Mouse (Mus musculus): ENCODE measurements at regions not wholly inside any gene's neighbourhood (a gene's known extent, or its start where the extent isn't known, plus 50 kb on each side); places are given as distances from the start of the nearest gene placed in this dataset.
A peak's percentile ranks its signal among the peaks of the same experiment; 100 is the strongest.

GRCm38 (mm10) chr6:66124292-66124691 is 171.9 kb downstream of the 4930544G11Rik start:
- WGBS = 88% methylated on average over 1 of the region's 1 CpGs

GRCm38 (mm10) chr6:66151786-66152185 is 199.4 kb downstream of the 4930544G11Rik start:
- no peaks in the 10 kb centered on the region for H3K9me3 ChIP-seq
- H3K4me3 ChIP-seq = no peak overlapping the region
- no peak overlapping the region for H3K4me2 ChIP-seq
- H3K27me3 ChIP-seq (replicated peaks) = no peaks in the 10 kb centered on the region
- no peaks in the 10 kb centered on the region for H3K4me1 ChIP-seq
- H3K36me3 ChIP-seq = no peaks in the 10 kb centered on the region
- H3K27ac ChIP-seq (replicated peaks) = no peak overlapping the region
- H3K9ac ChIP-seq = no peak overlapping the region
- no peak for ATAC-seq (ENCODE audit: extremely low read depth, insufficient number of reproducible peaks, low FRiP score, low TSS enrichment)
- 88% methylated on average over 3 of the region's 3 CpGs for WGBS

More at GRCm38 (mm10) chr6:66124292-66124691, 171.9 kb downstream of the 4930544G11Rik start:
- no peak overlapping the region for H3K4me2 ChIP-seq
- no peak overlapping the region for H3K9ac ChIP-seq
- ATAC-seq (ENCODE audit: extremely low read depth, insufficient number of reproducible peaks, low FRiP score, low TSS enrichment) = no peak
- no peak overlapping the region for H3K27ac ChIP-seq (replicated peaks)
- H3K9me3 ChIP-seq = no peaks in the 10 kb centered on the region
- H3K4me1 ChIP-seq = peaks cover 10% of the 10 kb centered on the region; the same call in 1 of the 2 replicates
- H3K36me3 ChIP-seq = no peaks in the 10 kb centered on the region
- H3K27me3 ChIP-seq (replicated peaks) = no peaks in the 10 kb centered on the region
- no peak overlapping the region for H3K4me3 ChIP-seq

GRCm38 (mm10) chr6:66154831-66155230 is 202.4 kb downstream of the 4930544G11Rik start:
- WGBS = 73% methylated on average over 2 of the region's 2 CpGs
- ATAC-seq (ENCODE audit: extremely low read depth, insufficient number of reproducible peaks, low FRiP score, low TSS enrichment) = no peak
- H3K36me3 ChIP-seq = no peaks in the 10 kb centered on the region
- H3K9me3 ChIP-seq = no peaks in the 10 kb centered on the region
- H3K4me1 ChIP-seq = no peaks in the 10 kb centered on the region
- no peak overlapping the region for H3K9ac ChIP-seq
- no peaks in the 10 kb centered on the region for H3K27me3 ChIP-seq (replicated peaks)
- no peak overlapping the region for H3K27ac ChIP-seq (replicated peaks)
- H3K4me3 ChIP-seq = no peak overlapping the region
- H3K4me2 ChIP-seq = no peak overlapping the region

GRCm38 (mm10) chr6:66160805-66161204 is 208.4 kb downstream of the 4930544G11Rik start:
- no peak overlapping the region for H3K27ac ChIP-seq (replicated peaks)
- no peak for ATAC-seq (ENCODE audit: extremely low read depth, insufficient number of reproducible peaks, low FRiP score, low TSS enrichment)
- WGBS = 59% methylated on average over 2 of the region's 2 CpGs
- no peaks in the 10 kb centered on the region for H3K4me1 ChIP-seq
- no peak overlapping the region for H3K4me3 ChIP-seq
- no peaks in the 10 kb centered on the region for H3K9me3 ChIP-seq
- H3K36me3 ChIP-seq = no peaks in the 10 kb centered on the region
- H3K9ac ChIP-seq = no peak overlapping the region
- H3K27me3 ChIP-seq (replicated peaks) = no peaks in the 10 kb centered on the region
- no peak overlapping the region for H3K4me2 ChIP-seq

- Histone ChIP-seq H3K4me2 (no peak overlapping the region), H3K27ac (replicated peaks) (no peak overlapping the region), H3K36me3 (no peaks in the 10 kb centered on the region), H3K9me3 (no peaks in the 10 kb centered on the region), H3K4me1 (no peaks in the 10 kb centered on the region), H3K4me3 (no peak overlapping the region), H3K27me3 (replicated peaks) (no peaks in the 10 kb centered on the region), H3K9ac (no peak overlapping the region)
- ATAC-seq (ENCODE audit: extremely low read depth, insufficient number of reproducible peaks, low FRiP score, low TSS enrichment) = no peak
- WGBS = 54% methylated on average over 3 of the region's 3 CpGs
Observed at GRCm38 (mm10) chr6:66168913-66169312, 216.5 kb downstream of the 4930544G11Rik start.

GRCm38 (mm10) chr6:66197990-66198389 is 245.6 kb downstream of the 4930544G11Rik start:
- 82% methylated on average over 1 of the region's 1 CpGs for WGBS
- Histone ChIP-seq H3K9me3 (no peaks in the 10 kb centered on the region), H3K4me2 (no peak overlapping the region), H3K36me3 (no peaks in the 10 kb centered on the region), H3K27ac (replicated peaks) (no peak overlapping the region), H3K4me1 (peaks cover 9% of the 10 kb centered on the region), H3K9ac (no peak overlapping the region), H3K4me3 (no peak overlapping the region), H3K27me3 (replicated peaks) (no peaks in the 10 kb centered on the region)
- ATAC-seq (ENCODE audit: extremely low read depth, insufficient number of reproducible peaks, low FRiP score, low TSS enrichment) = no peak

- Histone ChIP-seq H3K27me3 (replicated peaks) (no peaks in the 10 kb centered on the region), H3K4me2 (peak overlapping the region; percentile 47), H3K4me3 (peak overlapping the region; percentile 6; the same call in 1 of the 2 replicates), H3K27ac (replicated peaks) (peak overlapping the region; percentile 13), H3K9ac (no peak overlapping the region), H3K36me3 (no peaks in the 10 kb centered on the region), H3K9me3 (no peaks in the 10 kb centered on the region), H3K4me1 (peaks cover 9% of the 10 kb centered on the region)
- 8% methylated on average over 6 of the region's 6 CpGs for WGBS
- no peak for ATAC-seq (ENCODE audit: extremely low read depth, insufficient number of reproducible peaks, low FRiP score, low TSS enrichment)
Observed at GRCm38 (mm10) chr6:66200136-66200790, 247.9 kb downstream of the 4930544G11Rik start.

- no peaks in the 10 kb centered on the region for H3K27me3 ChIP-seq (replicated peaks)
- no peaks in the 10 kb centered on the region for H3K9me3 ChIP-seq
- no peak overlapping the region for H3K4me2 ChIP-seq
- no peak overlapping the region for H3K4me3 ChIP-seq
- no peak overlapping the region for H3K9ac ChIP-seq
- H3K4me1 ChIP-seq = no peaks in the 10 kb centered on the region
- 61% methylated on average over 5 of the region's 5 CpGs for WGBS
- H3K36me3 ChIP-seq = no peaks in the 10 kb centered on the region
- ATAC-seq (ENCODE audit: extremely low read depth, insufficient number of reproducible peaks, low FRiP score, low TSS enrichment) = no peak
- H3K27ac ChIP-seq (replicated peaks) = no peak overlapping the region
Observed at GRCm38 (mm10) chr6:66206197-66206925, 254.0 kb downstream of the 4930544G11Rik start.

- Histone ChIP-seq H3K36me3 (no peaks in the 10 kb centered on the region), H3K4me3 (no peak overlapping the region), H3K9me3 (no peaks in the 10 kb centered on the region), H3K9ac (no peak overlapping the region), H3K27me3 (replicated peaks) (no peaks in the 10 kb centered on the region), H3K27ac (replicated peaks) (no peak overlapping the region), H3K4me2 (no peak overlapping the region), H3K4me1 (no peaks in the 10 kb centered on the region)
- no peak for ATAC-seq (ENCODE audit: extremely low read depth, insufficient number of reproducible peaks, low FRiP score, low TSS enrichment)
- WGBS = 64% methylated on average over 2 of the region's 2 CpGs
Observed at GRCm38 (mm10) chr6:66217543-66217942, 265.1 kb downstream of the 4930544G11Rik start.

- ATAC-seq (ENCODE audit: extremely low read depth, insufficient number of reproducible peaks, low FRiP score, low TSS enrichment) = no peak
- Histone ChIP-seq H3K4me2 (no peak overlapping the region), H3K27ac (replicated peaks) (0 out of 2 replicates have a peak overlapping the region, but pooled peaks have one; percentile 15), H3K4me3 (no peak overlapping the region), H3K27me3 (replicated peaks) (no peaks in the 10 kb centered on the region), H3K36me3 (no peaks in the 10 kb centered on the region), H3K9ac (no peak overlapping the region), H3K9me3 (no peaks in the 10 kb centered on the region), H3K4me1 (peaks cover 9% of the 10 kb centered on the region)
- WGBS = 52% methylated on average over 4 of the region's 4 CpGs
Observed at GRCm38 (mm10) chr6:66224164-66224903, 271.9 kb downstream of the 4930544G11Rik start.

GRCm38 (mm10) chr6:66236368-66236767 is 284.0 kb downstream of the 4930544G11Rik start:
- H3K9me3 ChIP-seq = no peaks in the 10 kb centered on the region
- no peaks in the 10 kb centered on the region for H3K36me3 ChIP-seq
- H3K27me3 ChIP-seq (replicated peaks) = no peaks in the 10 kb centered on the region
- WGBS = 47% methylated on average over 2 of the region's 2 CpGs
- H3K4me2 ChIP-seq = no peak overlapping the region
- H3K27ac ChIP-seq (replicated peaks) = no peak overlapping the region
- no peaks in the 10 kb centered on the region for H3K4me1 ChIP-seq
- no peak for ATAC-seq (ENCODE audit: extremely low read depth, insufficient number of reproducible peaks, low FRiP score, low TSS enrichment)
- no peak overlapping the region for H3K9ac ChIP-seq
- no peak overlapping the region for H3K4me3 ChIP-seq

Measured in heart, embryonic 13.5 days (tissue).